Mouse (Mus musculus): ENCODE data around the gene Ano6. TPM values are rescaled to one million over a fixed set of nuclear protein-coding genes. Genes with fewer than 3 reads are reported as not detected.

Ano6 gene
- polyA plus RNA-seq, 1 experiment from 2014 or later, result 27.8 TPM

DNA sequence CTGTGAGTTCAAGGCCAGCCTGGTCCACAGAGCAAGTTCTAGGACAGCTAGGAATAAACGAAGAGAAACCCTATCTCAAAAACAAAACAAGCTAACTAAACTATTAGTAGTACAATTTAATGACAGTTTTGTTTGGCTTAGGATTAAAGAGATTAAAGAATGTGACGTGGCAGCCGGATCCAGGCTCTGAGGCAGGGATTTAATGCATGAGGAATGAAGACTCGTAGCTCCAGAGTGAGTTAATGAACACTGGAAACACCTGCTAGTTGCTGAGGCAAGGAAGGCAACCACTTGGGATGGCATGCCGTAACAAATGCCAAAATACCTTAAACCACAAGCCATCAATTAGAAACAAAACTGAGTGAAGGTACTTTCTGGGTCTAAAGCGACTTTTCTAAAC, 153.7 kb downstream of the Ano6 start:
- Histone ChIP-seq H3K9ac (replicated peaks; ENCODE audit: low read length) (no peak overlapping the region), H3K9me3 (ENCODE audit: control insufficient read depth, low read length) (0 out of 2 replicates have a peak, but pooled peaks cover 3% of the 10 kb centered on the region), H3K36me3 (ENCODE audit: control insufficient read depth, insufficient read depth, low read length) (peaks cover 14% of the 10 kb centered on the region), H3K4me1 (ENCODE audit: control insufficient read depth, insufficient read depth, low read length) (peaks cover 4% of the 10 kb centered on the region), H3K27me3 (ENCODE audit: control insufficient read depth, insufficient read depth, low read length) (no peaks in the 10 kb centered on the region), H3K27ac (replicated peaks; ENCODE audit: low read depth, low read length) (no peak overlapping the region), H3K4me2 (ENCODE audit: low read length) (no peak overlapping the region), H3K4me3 (replicated peaks; ENCODE audit: low read depth, low read length) (no peak overlapping the region)
- ATAC-seq (ENCODE audit: low FRiP score, low TSS enrichment) (no peak), DNase-seq (no peak)
- WGBS, result 64% methylated on average over 6 of the region's 6 CpGs

DNA sequence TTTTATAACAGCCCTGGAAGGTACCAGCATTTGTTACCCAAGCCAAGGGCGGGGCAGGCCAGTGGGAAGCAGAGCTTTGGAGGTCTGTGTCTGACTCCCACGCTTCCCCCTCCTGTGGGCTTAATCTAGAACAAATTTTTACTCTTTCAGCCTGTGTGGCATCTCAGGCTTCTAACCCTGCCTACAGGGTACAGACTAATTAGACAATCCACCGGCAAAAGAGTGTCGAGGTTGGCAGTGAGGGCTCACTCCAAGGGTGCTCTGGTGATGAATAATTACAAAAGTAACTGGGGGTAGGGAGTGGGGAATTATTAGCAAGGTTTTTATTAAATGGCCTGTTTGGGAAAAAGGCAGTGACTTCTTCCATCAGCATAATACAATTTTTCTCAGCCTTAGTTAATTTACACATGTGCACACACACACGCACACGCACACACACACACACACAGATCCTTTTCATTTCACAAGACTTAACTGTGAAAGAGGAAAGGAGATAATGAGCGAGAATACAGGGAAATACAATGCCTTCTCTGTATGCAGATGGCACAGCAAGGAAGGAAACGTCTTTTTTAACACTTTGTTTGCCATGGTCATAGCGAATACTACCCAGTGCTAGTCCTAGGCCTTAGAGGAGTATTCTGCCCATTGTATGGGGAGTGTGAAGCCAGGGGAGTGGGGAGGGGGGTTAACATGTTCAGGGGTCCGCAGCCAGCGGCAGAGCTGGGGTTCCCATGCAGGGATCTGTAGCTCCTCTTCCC, 155.5 kb downstream of the Ano6 start:
- H3K9me3 ChIP-seq (ENCODE audit: control insufficient read depth, low read length), result no peaks in the 10 kb centered on the region
- H3K27ac ChIP-seq (replicated peaks; ENCODE audit: low read depth, low read length), result peak overlapping the region; percentile 61
- ATAC-seq (ENCODE audit: low FRiP score, low TSS enrichment), result no peak
- H3K36me3 ChIP-seq (ENCODE audit: control insufficient read depth, insufficient read depth, low read length), result peaks cover 12% of the 10 kb centered on the region
- peaks cover 4% of the 10 kb centered on the region for H3K4me1 ChIP-seq (ENCODE audit: control insufficient read depth, insufficient read depth, low read length)
- H3K4me2 ChIP-seq (ENCODE audit: low read length), result no peak overlapping the region
- no peak overlapping the region for H3K4me3 ChIP-seq (replicated peaks; ENCODE audit: low read depth, low read length)
- WGBS, result 47% methylated on average over 11 of the region's 11 CpGs
- no peak overlapping the region for H3K9ac ChIP-seq (replicated peaks; ENCODE audit: low read length)
- DNase-seq, result peak; percentile 48
- H3K27me3 ChIP-seq (ENCODE audit: control insufficient read depth, insufficient read depth, low read length), result no peaks in the 10 kb centered on the region

DNA sequence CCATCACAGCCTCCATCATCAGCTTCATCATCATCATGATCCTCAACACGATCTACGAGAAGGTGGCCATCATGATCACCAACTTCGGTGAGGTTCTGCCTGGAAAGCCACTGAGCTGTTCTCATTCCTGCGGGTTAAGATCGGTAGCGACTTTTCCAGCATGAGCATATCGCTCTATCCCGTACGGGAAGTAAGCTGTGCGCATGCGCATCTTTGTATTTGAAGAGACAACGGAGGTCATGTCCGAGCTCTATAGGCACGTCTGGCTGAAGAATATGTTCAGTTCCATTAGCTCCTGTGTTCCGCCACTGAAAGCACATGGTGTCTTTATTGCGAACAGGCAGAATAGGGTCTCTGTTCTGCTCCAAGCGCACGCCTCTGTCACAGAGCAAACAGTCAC, 157.8 kb downstream of the Ano6 start:
- DNase-seq (no peak), ATAC-seq (ENCODE audit: low FRiP score, low TSS enrichment) (no peak)
- Histone ChIP-seq H3K27ac (replicated peaks; ENCODE audit: low read depth, low read length) (no peak overlapping the region), H3K4me1 (ENCODE audit: control insufficient read depth, insufficient read depth, low read length) (peaks cover 4% of the 10 kb centered on the region), H3K9ac (replicated peaks; ENCODE audit: low read length) (no peak overlapping the region), H3K4me2 (ENCODE audit: low read length) (no peak overlapping the region), H3K9me3 (ENCODE audit: control insufficient read depth, low read length) (no peaks in the 10 kb centered on the region), H3K27me3 (ENCODE audit: control insufficient read depth, insufficient read depth, low read length) (no peaks in the 10 kb centered on the region), H3K4me3 (replicated peaks; ENCODE audit: low read depth, low read length) (no peak overlapping the region), H3K36me3 (ENCODE audit: control insufficient read depth, insufficient read depth, low read length) (peaks cover 6% of the 10 kb centered on the region)
- WGBS, result 95% methylated on average over 18 of the region's 18 CpGs

DNA sequence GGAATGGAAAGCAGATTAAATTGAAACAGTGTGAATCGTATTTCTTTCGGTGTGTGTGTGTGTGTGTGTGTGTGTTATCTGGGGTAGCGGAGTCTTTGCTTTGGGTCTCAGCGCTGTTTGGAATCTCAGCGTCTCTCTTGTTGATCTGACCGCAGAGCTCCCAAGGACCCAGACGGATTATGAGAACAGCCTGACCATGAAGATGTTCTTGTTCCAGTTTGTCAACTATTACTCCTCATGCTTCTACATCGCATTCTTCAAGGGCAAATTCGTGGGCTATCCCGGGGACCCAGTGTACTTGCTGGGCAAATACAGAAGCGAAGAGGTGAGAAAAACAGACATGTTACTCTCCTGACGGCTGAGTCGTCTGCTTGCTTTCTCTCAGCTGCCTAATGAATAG, 158.7 kb downstream of the Ano6 start:
- H3K36me3 ChIP-seq (ENCODE audit: control insufficient read depth, insufficient read depth, low read length), result peaks cover 6% of the 10 kb centered on the region
- no peak overlapping the region for H3K4me2 ChIP-seq (ENCODE audit: low read length)
- peaks cover 4% of the 10 kb centered on the region for H3K4me1 ChIP-seq (ENCODE audit: control insufficient read depth, insufficient read depth, low read length)
- H3K9me3 ChIP-seq (ENCODE audit: control insufficient read depth, low read length), result no peaks in the 10 kb centered on the region
- no peak overlapping the region for H3K9ac ChIP-seq (replicated peaks; ENCODE audit: low read length)
- 93% methylated on average over 13 of the region's 13 CpGs for WGBS
- ATAC-seq (ENCODE audit: low FRiP score, low TSS enrichment) (no peak), DNase-seq (no peak)
- H3K4me3 ChIP-seq (replicated peaks; ENCODE audit: low read depth, low read length), result no peak overlapping the region
- no peaks in the 10 kb centered on the region for H3K27me3 ChIP-seq (ENCODE audit: control insufficient read depth, insufficient read depth, low read length)
- no peak overlapping the region for H3K27ac ChIP-seq (replicated peaks; ENCODE audit: low read depth, low read length)

DNA sequence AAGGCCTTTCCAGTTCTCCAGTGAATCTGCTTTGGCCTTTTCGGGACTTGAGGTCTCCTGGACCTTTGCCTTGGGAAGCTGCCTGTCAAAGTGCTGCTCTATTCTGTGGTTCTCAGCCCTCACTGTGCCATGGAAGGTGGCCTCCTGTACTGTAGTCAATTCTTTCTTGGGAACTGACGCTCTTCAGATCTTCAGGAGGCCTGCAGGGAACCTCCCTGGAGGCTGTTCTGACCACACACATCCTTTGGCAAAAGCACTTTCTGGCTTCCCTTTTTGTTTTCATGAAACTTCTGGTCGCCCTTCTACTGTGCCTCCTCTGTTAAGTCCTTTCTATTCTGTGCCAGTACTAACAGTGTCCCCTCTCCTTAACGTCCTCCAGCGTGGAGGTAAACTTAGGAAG, 160.9 kb downstream of the Ano6 start:
- DNase-seq (no peak), ATAC-seq (ENCODE audit: low FRiP score, low TSS enrichment) (no peak)
- Histone ChIP-seq H3K4me1 (ENCODE audit: control insufficient read depth, insufficient read depth, low read length) (peaks cover 1% of the 10 kb centered on the region), H3K36me3 (ENCODE audit: control insufficient read depth, insufficient read depth, low read length) (peaks cover 14% of the 10 kb centered on the region), H3K9ac (replicated peaks; ENCODE audit: low read length) (no peak overlapping the region), H3K4me2 (ENCODE audit: low read length) (no peak overlapping the region), H3K9me3 (ENCODE audit: control insufficient read depth, low read length) (no peaks in the 10 kb centered on the region), H3K27me3 (ENCODE audit: control insufficient read depth, insufficient read depth, low read length) (no peaks in the 10 kb centered on the region), H3K4me3 (replicated peaks; ENCODE audit: low read depth, low read length) (no peak overlapping the region), H3K27ac (replicated peaks; ENCODE audit: low read depth, low read length) (no peak overlapping the region)
- 52% methylated on average over 5 of the region's 5 CpGs for WGBS

DNA sequence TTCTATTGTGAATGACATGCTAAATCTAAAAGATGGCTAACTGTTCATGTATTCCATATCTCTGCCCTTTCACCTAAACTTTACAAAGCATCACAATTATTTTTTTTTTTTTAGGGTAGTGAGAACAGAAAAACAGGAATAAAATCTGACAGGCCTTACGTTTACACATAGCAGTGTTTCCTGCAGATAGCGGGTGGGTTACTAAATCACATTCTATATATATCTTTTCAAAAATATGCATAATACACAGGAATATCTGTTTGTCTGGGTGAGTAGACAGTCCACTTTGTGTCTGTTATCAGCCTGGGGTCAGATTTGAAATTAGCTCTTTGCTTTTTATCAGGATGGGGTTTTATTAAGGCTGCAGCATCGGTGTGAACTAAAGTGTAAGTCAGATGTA, 166.0 kb downstream of the Ano6 start:
- no peaks in the 10 kb centered on the region for H3K27me3 ChIP-seq (ENCODE audit: control insufficient read depth, insufficient read depth, low read length)
- H3K9ac ChIP-seq (replicated peaks; ENCODE audit: low read length), result no peak overlapping the region
- DNase-seq, result no peak
- no peak overlapping the region for H3K4me3 ChIP-seq (replicated peaks; ENCODE audit: low read depth, low read length)
- 90% methylated on average over 3 of the region's 3 CpGs for WGBS
- peaks cover 8% of the 10 kb centered on the region; the same call in 1 of the 2 replicates for H3K36me3 ChIP-seq (ENCODE audit: control insufficient read depth, insufficient read depth, low read length)
- no peak overlapping the region for H3K4me2 ChIP-seq (ENCODE audit: low read length)
- no peaks in the 10 kb centered on the region for H3K9me3 ChIP-seq (ENCODE audit: control insufficient read depth, low read length)
- H3K27ac ChIP-seq (replicated peaks; ENCODE audit: low read depth, low read length), result no peak overlapping the region
- no peak for ATAC-seq (ENCODE audit: low FRiP score, low TSS enrichment)
- H3K4me1 ChIP-seq (ENCODE audit: control insufficient read depth, insufficient read depth, low read length), result no peaks in the 10 kb centered on the region

DNA sequence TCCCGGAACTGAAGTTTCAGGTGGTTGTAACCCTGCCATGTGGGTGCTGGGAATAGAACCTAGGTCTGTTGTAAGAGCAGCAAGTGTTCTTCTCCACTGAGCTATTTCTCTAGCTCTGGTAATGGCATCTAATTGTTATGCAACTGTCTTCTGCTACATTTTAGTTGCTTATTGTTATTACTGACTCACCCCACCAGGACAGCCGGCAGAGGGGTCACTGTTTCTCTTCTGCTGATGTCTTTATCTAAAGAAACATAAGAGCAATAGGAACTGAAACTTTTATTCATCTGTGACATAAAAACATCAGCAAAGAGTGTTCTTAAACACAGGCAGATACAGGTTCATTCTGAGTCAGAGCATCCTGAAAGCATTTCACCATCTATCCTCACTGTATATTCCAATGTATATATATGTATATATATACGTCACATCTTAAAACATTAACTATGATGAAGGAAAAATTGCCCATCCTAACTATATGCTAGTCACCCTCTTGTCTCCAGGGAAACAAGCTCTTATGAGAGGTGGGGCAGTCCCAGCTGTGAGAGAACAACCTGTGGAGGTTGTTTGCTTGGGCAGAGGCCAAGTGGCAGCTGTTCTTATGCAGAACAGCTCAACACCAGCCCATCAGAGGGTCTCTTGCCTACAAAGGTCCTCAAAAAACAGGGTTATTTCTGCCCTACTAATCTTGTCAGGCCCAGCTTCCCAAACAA, 171.9 kb downstream of the Ano6 start:
- DNase-seq, result no peak
- H3K4me2 ChIP-seq (ENCODE audit: low read length), result no peak overlapping the region
- no peak overlapping the region for H3K27ac ChIP-seq (replicated peaks; ENCODE audit: low read depth, low read length)
- no peaks in the 10 kb centered on the region for H3K4me1 ChIP-seq (ENCODE audit: control insufficient read depth, insufficient read depth, low read length)
- H3K4me3 ChIP-seq (replicated peaks; ENCODE audit: low read depth, low read length), result no peak overlapping the region
- no peak for ATAC-seq (ENCODE audit: low FRiP score, low TSS enrichment)
- 83% methylated on average over 3 of the region's 3 CpGs for WGBS
- peaks cover 10% of the 10 kb centered on the region; the same call in 1 of the 2 replicates for H3K36me3 ChIP-seq (ENCODE audit: control insufficient read depth, insufficient read depth, low read length)
- H3K27me3 ChIP-seq (ENCODE audit: control insufficient read depth, insufficient read depth, low read length), result no peaks in the 10 kb centered on the region
- H3K9ac ChIP-seq (replicated peaks; ENCODE audit: low read length), result no peak overlapping the region
- no peaks in the 10 kb centered on the region for H3K9me3 ChIP-seq (ENCODE audit: control insufficient read depth, low read length)

DNA sequence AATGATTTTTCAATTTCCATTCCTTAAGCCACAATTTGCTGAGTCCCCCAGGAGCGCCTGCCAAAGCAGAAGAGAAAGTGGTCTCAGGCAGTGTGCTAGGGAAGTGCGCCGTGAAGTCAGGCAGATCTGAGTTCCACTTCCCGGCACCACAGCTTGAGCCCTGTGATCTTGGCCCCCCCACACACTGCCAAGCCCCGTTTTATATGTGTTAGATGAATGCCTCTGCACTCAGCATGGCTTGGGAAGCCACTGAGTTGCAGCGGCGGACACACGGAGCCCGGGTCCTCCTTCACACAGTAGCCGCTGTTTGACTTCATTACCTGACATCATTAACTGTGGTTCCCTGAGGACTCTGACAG, 172.5 kb downstream of the Ano6 start:
- H3K9ac ChIP-seq (replicated peaks; ENCODE audit: low read length), result no peak overlapping the region
- 0 out of 2 replicates have a peak overlapping the region, but pooled peaks have one; percentile 17 for H3K27ac ChIP-seq (replicated peaks; ENCODE audit: low read depth, low read length)
- H3K27me3 ChIP-seq (ENCODE audit: control insufficient read depth, insufficient read depth, low read length), result no peaks in the 10 kb centered on the region
- peaks cover 11% of the 10 kb centered on the region; the same call in 1 of the 2 replicates for H3K36me3 ChIP-seq (ENCODE audit: control insufficient read depth, insufficient read depth, low read length)
- no peak overlapping the region for H3K4me2 ChIP-seq (ENCODE audit: low read length)
- DNase-seq, result peak; percentile 35
- H3K9me3 ChIP-seq (ENCODE audit: control insufficient read depth, low read length), result no peaks in the 10 kb centered on the region
- H3K4me3 ChIP-seq (replicated peaks; ENCODE audit: low read depth, low read length), result no peak overlapping the region
- no peaks in the 10 kb centered on the region for H3K4me1 ChIP-seq (ENCODE audit: control insufficient read depth, insufficient read depth, low read length)
- WGBS, result 68% methylated on average over 10 of the region's 10 CpGs
- ATAC-seq (ENCODE audit: low FRiP score, low TSS enrichment), result no peak
